8 mouse cellular contexts compared by ENCODE assay signal in the genomic region with DNA sequence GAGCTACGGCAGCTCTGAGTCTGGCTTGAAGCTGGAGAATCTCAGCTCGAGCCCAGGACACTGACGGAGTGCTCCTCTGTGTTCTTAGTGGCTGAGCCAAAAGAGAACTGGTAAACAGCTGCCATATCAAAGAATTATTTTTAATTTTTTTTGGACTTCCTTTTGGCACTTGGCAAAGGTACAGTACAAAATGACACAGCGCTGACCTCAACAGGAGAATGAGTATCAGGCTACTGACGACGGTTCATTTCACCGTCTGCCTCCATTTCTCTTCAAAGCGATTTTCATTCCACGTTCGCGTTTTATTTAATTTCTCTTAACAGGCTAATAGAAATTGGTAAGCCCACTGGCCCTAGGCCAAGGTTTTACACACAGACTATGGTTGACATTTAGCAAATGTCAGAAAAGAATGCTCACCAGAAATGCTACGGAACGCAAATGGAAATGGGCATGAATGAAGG.
DNase-seq lines count a peak whose midpoint lies in the region; ATAC-seq and TF ChIP-seq lines count a peak whose summit lies in the region.

No protein-coding gene starts in this region.

- H3K36me3 ChIP-seq in kidney, adult 2 months (ENCODE audit: control insufficient read depth, insufficient read depth, low read length): no peaks in the 10 kb centered on the region; the same call in 1 of the 2 replicates
- H3K36me3 ChIP-seq in midbrain, embryonic 15.5 days (replicated peaks): peaks cover 10% of the 10 kb centered on the region; the same call in 1 of the 2 replicates

- H3K4me2 ChIP-seq in midbrain, embryonic 15.5 days: no peak overlapping the region

- peak; percentile 48 for DNase-seq in gastrocnemius, adult 2 months
- no peak for DNase-seq in gastrocnemius, postnatal 36 days
- peak; percentile 16 to 25 for DNase-seq in adrenal gland, adult 18-20 months (ENCODE audit: low spot score in 2 of 2)
- peak; percentile 27 for DNase-seq in cerebellum, adult 9-11 months
- DNase-seq in kidney, adult 2 months: peak; percentile 65
- DNase-seq in right cerebral cortex, postnatal 10 days (ENCODE audit: low spot score in 2 of 2): no peak

- 57% methylated on average over 13 of the region's 13 CpGs for WGBS in kidney, adult 2 months
- 77% methylated on average over 13 of the region's 13 CpGs for WGBS in midbrain, embryonic 15.5 days

- intact Hi-C loops in gastrocnemius, adult 2 months (cut with DNase I): loop anchor here (10.0 kb wide), 1 partner anchor 55 kb away; no protein-coding TSS in a partner anchor
- intact Hi-C loops in gastrocnemius, postnatal 36 days (cut with DNase I): no loop called here

- no peaks in the 10 kb centered on the region for H3K9me3 ChIP-seq in midbrain, embryonic 15.5 days

- TF ChIP-seq POLR2A in kidney, adult 2 months (IDR thresholded peaks at IDR 0.05; ENCODE audit: low read depth, low read length): no peak

- no peak for ATAC-seq in midbrain, embryonic 15.5 days (replicated peaks)
- ATAC-seq in megakaryocyte progenitor cell, adult 5-6 weeks (replicated peaks; ENCODE audit: poor library complexity): no peak

- no peak for TF ChIP-seq CTCF in gastrocnemius, adult 2 months (IDR thresholded peaks at IDR 0.05)
- TF ChIP-seq CTCF in kidney, adult 2 months (conservative IDR thresholded peaks at IDR 0.05; ENCODE audit: insufficient read depth, insufficient read length, low read depth, low read length): no peak

- no peaks in the 10 kb centered on the region for H3K4me1 ChIP-seq in kidney, adult 2 months (ENCODE audit: control insufficient read depth, insufficient read depth, low read length)
- H3K4me1 ChIP-seq in midbrain, embryonic 15.5 days: no peaks in the 10 kb centered on the region

- H3K9ac ChIP-seq in midbrain, embryonic 15.5 days: no peak overlapping the region

- H3K4me3 ChIP-seq in gastrocnemius, adult 2 months: peak overlapping the region; percentile 56
- H3K4me3 ChIP-seq in kidney, adult 2 months (ENCODE audit: insufficient read depth, low read depth, low read length): no peak overlapping the region
- no peak overlapping the region for H3K4me3 ChIP-seq in midbrain, embryonic 15.5 days

- H3K27ac ChIP-seq in gastrocnemius, adult 2 months: peak overlapping the region; percentile 70
- H3K27ac ChIP-seq in kidney, adult 2 months (ENCODE audit: insufficient read depth, low read depth, low read length): no peak overlapping the region
- no peak overlapping the region for H3K27ac ChIP-seq in midbrain, embryonic 15.5 days

- H3K27me3 ChIP-seq in kidney, adult 2 months (replicated peaks; ENCODE audit: control insufficient read depth, insufficient read depth, low read length): no peaks in the 10 kb centered on the region
- H3K27me3 ChIP-seq in midbrain, embryonic 15.5 days (replicated peaks): peaks cover 26% of the 10 kb centered on the region

Comparison
In these comparisons a context has a peak if more than half of its experiments do, and no peak if none do; other contexts are left out.
1. DNase-seq: peak in gastrocnemius, adult 2 months (single experiment), adrenal gland, adult 18-20 months (2 of 2), cerebellum, adult 9-11 months (single experiment) and kidney, adult 2 months (single experiment); none in gastrocnemius, postnatal 36 days (0 of 2) and right cerebral cortex, postnatal 10 days (0 of 2).